Mouse (Mus musculus) hindlimb bud, embryonic 11.5 days (tissue): ENCODE results near the gene Gsc.

Source experiments
- DNase-seq: peaks from one replicate; pipeline ENCODE4 v3.0.0-alpha.2; 2012; ENCODE audit warnings: low read depth, low spot score; ENCODE audit errors: extremely low spot score

Gene Gsc

GRCm38 (mm10) chr12:104472601-104473424 lies at the start of gene Gsc:
Gene Gsc (minus strand): TSS chr12:104473330.
- DNase-seq: no peak

GRCm38 (mm10) chr12:104519721-104520120 lies 46.6 kb upstream of the Gsc start:
- no peak for DNase-seq

DNA sequence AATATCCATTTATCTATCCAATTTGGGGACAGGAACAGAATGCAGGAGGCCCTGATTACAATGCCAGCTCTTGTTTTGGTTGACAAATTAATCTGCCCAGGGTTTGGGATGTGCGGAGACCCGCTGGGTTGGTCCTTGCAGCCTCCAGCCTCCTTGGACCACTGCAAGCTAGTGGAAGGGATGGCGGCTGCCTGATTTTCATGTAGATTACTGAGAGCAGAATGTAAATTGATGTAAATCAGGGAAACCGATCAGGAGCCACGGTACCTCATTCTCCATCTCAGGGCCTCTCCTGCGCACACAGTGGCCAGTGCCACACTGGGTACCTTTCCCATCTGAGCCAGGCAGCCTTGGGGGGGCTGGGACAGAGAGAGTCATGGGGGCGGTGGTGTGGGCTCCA lies 34.8 kb upstream of the Gsc start:
- no peak for DNase-seq

DNA sequence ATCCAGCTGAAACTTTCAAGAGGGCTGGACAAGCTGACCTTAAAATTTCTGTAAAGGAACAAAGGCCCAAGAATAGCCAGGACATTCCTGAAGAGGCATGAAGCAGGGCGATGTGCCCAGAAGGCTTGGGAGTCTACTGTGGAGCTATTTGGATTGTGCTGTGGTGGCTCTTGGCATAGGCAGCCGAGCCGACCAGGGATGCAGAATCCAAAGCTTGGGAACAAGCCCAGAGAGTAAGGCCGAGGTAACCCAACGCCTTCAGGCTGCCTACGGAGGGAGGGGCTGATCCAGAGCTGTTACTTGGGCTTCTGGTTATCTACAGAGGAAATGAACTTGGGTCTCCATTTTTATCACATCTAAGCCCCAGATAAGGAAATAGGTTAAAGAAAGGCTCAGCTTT lies 18.9 kb upstream of the Gsc start:
- DNase-seq: no peak

DNA sequence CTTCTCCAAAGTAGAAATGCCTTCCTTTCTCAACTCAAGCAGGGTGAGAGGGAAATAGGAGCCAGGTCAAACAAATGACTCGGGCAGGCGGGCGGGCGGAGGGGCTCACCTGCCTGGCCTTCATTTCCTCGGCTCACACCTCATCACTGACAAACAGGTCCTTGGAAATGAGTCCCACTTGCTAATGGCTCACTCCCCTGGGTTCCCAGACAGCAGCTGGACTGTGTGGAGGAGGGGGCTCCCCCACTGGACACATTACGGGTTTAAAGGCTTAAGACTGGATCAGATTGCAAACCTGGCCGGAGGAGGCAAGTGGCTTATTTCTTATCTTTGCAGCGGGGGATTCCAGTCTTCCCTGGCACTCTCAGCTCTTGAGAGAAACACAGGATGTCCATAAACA lies 13.1 kb upstream of the Gsc start:
- DNase-seq: no peak

GRCm38 (mm10) chr12:104485161-104485560 lies 12.0 kb upstream of the Gsc start:
- DNase-seq: no peak

DNA sequence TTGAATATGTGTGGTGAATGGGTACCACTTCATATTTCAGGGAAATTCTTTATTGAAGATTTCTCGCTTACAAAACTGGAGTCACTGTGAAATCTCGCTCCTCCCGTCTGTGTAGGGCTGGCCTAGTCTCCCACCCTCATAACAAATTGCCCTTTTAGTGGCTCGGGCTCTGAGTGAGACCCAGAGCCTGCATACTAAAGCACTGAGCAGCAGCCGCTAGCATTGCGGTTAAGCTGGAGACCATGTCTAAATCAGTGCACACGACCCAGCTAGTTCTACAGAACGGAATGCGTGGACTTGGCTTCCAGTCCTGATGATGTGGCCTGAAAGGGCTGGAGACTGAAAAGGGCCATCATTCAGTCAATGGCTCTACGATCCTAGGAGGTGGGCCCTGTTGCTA lies 7.9 kb upstream of the Gsc start:
- no peak for DNase-seq

- no peak for DNase-seq
Observed at GRCm38 (mm10) chr12:104478193-104478592, 5.1 kb upstream of the Gsc start.

- DNase-seq: no peak
Observed at GRCm38 (mm10) chr12:104477501-104477900, 4.4 kb upstream of the Gsc start.

- DNase-seq: no peak
Observed at GRCm38 (mm10) chr12:104477066-104477465, 3.9 kb upstream of the Gsc start.

DNA sequence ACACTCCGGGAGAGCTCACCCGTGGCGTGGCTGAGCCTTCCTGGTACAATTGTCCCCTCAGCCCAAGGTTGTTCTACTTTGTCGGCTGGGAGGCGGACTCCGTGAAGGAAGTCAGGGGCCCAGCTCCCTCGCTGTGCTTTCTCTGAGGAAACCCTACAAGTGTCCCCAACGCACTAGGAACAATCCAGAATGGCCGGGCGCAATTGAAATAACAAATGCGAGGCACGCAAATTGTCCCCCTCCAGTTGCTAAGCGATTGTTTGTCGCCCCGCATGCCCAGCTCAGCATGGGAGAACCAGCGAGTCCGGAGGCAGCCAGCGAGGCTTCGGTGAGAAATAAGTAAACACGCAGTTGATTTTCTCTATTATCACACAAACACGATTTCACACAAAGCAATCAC lies 2.8 kb upstream of the Gsc start:
- no peak for DNase-seq

DNA sequence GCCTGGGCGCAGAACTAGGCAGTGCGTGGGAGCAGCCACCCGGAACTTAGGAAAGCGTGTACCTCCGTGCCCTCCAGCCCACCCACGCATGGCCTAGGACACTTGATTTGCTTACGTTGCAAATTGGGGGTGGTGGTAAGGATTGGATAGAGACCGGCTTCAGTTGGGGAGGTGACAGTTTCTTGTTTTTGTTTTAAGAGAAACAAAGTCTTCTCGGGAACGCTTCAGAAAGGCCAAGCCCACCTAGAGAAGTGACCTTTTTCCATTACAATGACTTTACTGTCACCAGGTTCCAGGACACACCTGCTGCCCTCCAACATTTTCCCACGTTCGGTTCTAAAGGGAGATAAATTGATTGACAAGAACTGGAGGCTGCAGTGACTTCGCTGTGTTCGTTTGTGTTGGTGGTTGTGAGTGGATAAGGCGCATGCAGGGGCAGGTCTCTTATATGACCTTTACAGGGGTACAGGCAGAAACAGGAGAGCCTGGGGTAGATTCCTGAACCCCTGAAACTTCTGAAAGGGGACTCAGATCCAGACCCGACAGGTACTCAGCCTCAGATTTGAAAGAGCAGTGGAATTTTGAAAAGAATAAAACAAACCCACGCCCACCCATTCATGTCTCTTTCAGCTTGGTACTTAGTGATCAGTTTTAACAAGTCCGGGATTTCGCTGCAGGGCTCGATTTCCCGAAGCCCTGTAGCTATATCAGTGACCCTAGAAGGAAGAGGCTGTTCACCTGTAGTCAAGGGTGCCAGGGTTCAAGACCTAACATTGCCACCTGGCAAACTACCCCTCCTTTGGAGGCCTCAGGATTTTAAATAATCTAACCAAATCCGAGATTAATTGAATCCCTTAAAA lies 2.0 kb upstream of the Gsc start:
- DNase-seq: no peak

DNA sequence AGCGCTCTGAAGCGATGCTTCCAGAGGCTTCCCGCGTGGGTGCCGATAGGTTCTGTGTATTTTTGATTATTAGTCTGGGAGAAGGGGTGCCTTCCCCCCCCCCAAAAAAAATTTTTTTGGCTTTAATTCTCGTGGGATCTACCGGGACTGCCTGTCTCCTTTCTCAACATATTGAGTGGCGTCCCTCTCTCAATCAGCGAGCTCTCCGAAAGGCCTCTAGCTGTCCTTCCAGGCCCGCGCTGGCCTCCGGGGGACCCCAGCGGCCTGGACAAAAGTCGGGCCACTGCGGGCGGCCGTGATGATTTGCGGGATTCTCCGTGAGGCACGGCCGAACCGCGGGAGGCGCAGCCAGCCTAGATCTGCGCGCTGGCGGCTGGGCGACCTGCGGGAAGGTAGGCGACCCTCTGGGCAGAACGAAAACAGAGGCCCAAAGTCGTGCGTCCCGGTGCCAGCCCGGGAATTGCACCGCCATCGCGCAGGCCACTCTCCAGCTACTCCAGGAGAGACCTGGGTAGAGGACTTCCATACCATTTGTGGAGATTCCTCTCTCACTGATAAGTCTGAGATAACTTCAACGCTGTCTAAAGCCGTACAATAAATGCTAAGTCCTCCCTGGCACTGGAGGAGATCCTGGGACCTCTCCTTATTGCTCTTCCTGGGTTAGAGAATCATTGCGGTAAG lies 1.2 kb upstream of the Gsc start:
- DNase-seq: no peak

GRCm38 (mm10) chr12:104473492-104473891 lies 362 bp upstream of the Gsc start:
- DNase-seq: no peak

GRCm38 (mm10) chr12:104472218-104472525 lies 958 bp downstream of the Gsc start:
- no peak for DNase-seq

DNA sequence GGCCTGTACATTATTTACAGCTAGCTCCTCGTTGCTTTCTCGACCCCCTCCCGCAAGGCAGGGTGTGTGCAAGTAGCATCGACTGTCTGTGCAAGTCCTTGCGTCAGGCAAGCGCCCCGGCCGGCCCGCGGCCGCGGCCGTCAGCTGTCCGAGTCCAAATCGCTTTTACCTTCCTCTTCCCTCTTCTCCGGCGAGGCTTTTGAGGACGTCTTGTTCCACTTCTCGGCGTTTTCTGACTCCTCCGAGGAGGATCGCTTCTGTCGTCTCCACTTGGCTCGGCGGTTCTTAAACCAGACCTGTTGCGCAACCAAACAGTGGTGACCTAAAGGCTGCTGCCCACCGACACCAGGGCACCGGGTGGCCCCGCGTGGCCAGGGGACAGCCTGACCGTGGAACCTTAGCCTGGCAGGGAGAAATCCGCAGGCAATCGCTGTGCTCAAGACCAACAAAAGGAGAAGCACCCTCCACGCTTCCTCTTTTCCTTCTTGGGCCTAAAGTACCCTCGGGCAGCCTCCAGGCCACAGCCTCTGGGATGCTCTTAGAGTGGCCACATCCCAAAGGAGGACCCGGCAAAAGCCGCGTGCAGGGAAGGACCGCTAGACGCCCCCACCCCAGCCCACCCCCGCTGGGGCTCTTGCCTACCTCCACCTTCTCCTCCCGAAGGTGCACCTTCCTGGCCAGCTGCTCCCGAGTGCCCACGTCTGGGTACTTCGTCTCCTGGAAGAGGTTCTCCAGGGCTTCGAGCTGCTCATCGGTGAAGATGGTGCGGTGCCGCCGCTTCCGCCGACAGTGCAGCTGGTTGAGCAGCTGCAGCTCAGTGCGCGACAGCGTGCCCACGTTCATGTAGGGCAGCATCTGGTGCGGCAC lies 1.5 kb downstream of the Gsc start:
- no peak for DNase-seq

DNA sequence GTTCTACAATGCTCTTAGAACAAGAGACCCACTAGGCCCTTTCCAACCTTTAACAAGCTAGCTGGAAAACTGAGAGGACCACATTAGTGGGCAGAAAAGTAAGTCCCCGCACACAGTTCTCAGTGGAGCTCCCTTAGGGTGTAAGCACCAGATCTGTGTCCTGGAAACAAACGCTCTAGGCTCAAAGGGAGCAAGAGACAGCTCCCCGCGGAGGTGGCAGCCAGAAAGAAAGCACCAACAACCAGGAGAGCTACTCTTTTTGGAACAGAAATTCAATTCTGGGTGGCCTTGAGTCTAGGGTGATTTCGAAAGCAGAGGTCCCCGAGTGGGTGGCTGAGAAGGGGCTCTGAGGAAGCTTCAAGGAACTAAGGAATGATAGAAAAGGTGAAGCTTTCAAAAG lies 2.5 kb downstream of the Gsc start:
- DNase-seq: no peak

- no peak for DNase-seq
Observed at GRCm38 (mm10) chr12:104468783-104469182, 4.3 kb downstream of the Gsc start.

- DNase-seq: no peak
Observed at GRCm38 (mm10) chr12:104467372-104467771, 5.8 kb downstream of the Gsc start.

DNA sequence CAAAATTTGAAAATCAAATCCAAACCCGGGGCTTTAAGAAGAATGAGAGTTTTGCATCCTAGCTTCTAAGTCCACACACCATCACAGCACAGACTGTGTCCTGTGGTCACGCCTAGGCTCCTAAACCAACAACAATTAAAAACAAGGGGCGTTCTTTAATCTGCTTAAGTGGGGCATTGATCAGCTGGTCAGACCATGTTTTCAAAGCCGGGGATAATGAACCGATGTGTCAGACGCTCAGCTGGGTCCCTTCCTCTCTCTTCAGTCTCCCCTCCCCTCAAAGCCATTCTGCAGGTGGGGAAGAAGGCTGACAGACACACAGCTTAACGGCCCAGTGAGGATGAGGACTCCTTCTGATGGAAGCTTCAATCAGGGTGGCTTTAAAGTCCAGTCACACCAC lies 6.2 kb downstream of the Gsc start:
- DNase-seq: no peak

- no peak for DNase-seq
Observed at GRCm38 (mm10) chr12:104461372-104461771, 11.8 kb downstream of the Gsc start.
